Mouse (Mus musculus) stomach, postnatal 0 days (tissue): ENCODE data around the gene Eme2. TPM values are rescaled to one million over a fixed set of nuclear protein-coding genes. Genes with fewer than 3 reads are reported as not detected.

Experiments used
- ATAC-seq: fragments of 200-750 bp; cut with Nextera tagmentation; 2 replicates; pipeline ENCODE4 v1.8.0; 2017; ENCODE audit not compliant: low FRiP score, low TSS enrichment
- DNase-seq: peaks from one replicate; pipeline ENCODE4 v3.0.0-alpha.2; 2016; ENCODE audit warnings: low spot score
- H3K27ac ChIP-seq: fragments of 300-500 bp; sonication (generic); replicated peaks from 2 replicates; pipeline ENCODE4 v1.5.1; 2014; ENCODE audit warnings: mild to moderate bottlenecking, control low read depth
- H3K27me3 ChIP-seq: fragments of 300-500 bp; sonication (generic); 2 replicates; pipeline ENCODE4 v1.6.1; 2014; ENCODE audit warnings: low read length; ENCODE audit not compliant: control insufficient read depth, insufficient read depth
- H3K36me3 ChIP-seq: fragments of 300-500 bp; sonication (generic); 2 replicates; pipeline ENCODE4 v1.6.1; 2014; ENCODE audit warnings: low read length, mixed read lengths; ENCODE audit not compliant: control insufficient read depth, insufficient read depth
- H3K4me1 ChIP-seq: fragments of 300-500 bp; sonication (generic); replicated peaks from 2 replicates; pipeline ENCODE4 v1.6.1; 2014; ENCODE audit warnings: antibody characterized with exemption; ENCODE audit not compliant: control insufficient read depth, insufficient read depth
- H3K4me2 ChIP-seq: fragments of 300-500 bp; sonication (generic); replicated peaks from 2 replicates; pipeline ENCODE4 v1.6.1; 2014; ENCODE audit warnings: low read depth, mild to moderate bottlenecking, control low read depth, moderate library complexity
- H3K4me3 ChIP-seq: fragments of 300-500 bp; sonication (generic); 2 replicates; pipeline ENCODE4 v1.5.1; 2014; ENCODE audit warnings: low read depth, low read length, control low read depth
- H3K9ac ChIP-seq: fragments of 300-500 bp; sonication (generic); 2 replicates; pipeline ENCODE4 v1.6.1; 2014; ENCODE audit warnings: mild to moderate bottlenecking, low read length, control low read depth, mixed read lengths
- H3K9me3 ChIP-seq: fragments of 300-500 bp; sonication (generic); 2 replicates; pipeline ENCODE4 v1.6.1; 2016; ENCODE audit warnings: low read length; ENCODE audit not compliant: control insufficient read depth
- CTCF ChIP-seq: IDR thresholded peaks from 2 replicates; pipeline ENCODE4 v1.5.1; 2016; ENCODE audit warnings: antibody characterized with exemption, low read depth, mild to moderate bottlenecking, moderate library complexity
- EP300 ChIP-seq: optimal IDR thresholded peaks from 2 replicates; pipeline ENCODE3; 2016; ENCODE audit warnings: antibody characterized with exemption
- WGBS: fragments of 180-500 bp; shearing (Covaris S2); extraction: QIAGEN DNeasy Blood & Tissue Kit; methylation state at CpG from one replicate; pipeline ENCODE4 v1.1.7; 2014; 5-methylcytosine and 5-hydroxymethylcytosine counted together
- polyA plus RNA-seq: library from polyadenylated mRNA; unstranded; fragments of >200 nt; fragmentation: Nextera tagmentation; extraction: Ambion mirVana; gene quantifications from 2 replicates; pipeline ENCODE4 v1.2.1, GENCODE M21; 2015

Gene Eme2
- polyA plus RNA-seq, 1 experiment from 2014 or later, result 15.6 TPM

- H3K9ac ChIP-seq, result peak overlapping the region; percentile 53
- TF ChIP-seq EP300, result no peak
- TF ChIP-seq CTCF, result no peak
- H3K27ac ChIP-seq, result peak overlapping the region; percentile 76
- WGBS, result 30% methylated on average over 10 of the region's 10 CpGs
- H3K27me3 ChIP-seq, result no peaks in the 10 kb centered on the region
- DNase-seq (peak; percentile 46), ATAC-seq (peak; percentile 33)
- peak overlapping the region; percentile 27; the same call in 1 of the 2 replicates for H3K4me2 ChIP-seq
- H3K36me3 ChIP-seq, result no peaks in the 10 kb centered on the region
- H3K9me3 ChIP-seq, result no peaks in the 10 kb centered on the region
- no peaks in the 10 kb centered on the region for H3K4me1 ChIP-seq
- no peak overlapping the region for H3K4me3 ChIP-seq
Measured at GRCm38 (mm10) chr17:24877336-24878116, 17.4 kb downstream of the Eme2 start.

DNA sequence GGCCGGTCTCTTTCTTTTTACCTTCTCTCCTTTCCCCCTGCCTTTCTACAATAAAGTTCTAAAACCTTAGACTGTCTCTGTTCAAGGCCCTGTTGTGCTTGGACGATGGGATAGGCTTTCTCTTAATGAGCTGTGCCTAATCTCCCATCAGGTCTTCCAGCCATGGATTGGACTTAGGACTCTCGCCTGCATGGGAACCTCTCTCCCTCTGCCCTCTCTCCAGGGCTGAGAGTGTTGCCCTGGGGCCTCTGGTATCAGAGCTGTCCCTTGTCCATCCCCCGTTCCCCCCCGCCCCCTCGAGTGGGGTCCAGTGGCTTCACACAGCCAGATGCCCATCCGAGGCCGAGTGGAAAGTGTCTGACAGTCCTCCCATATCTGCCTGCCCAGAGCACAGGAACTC is 19.9 kb downstream of the Eme2 start:
- DNase-seq (no peak), ATAC-seq (no peak)
- Histone ChIP-seq H3K4me2 (no peak overlapping the region), H3K27me3 (no peaks in the 10 kb centered on the region), H3K27ac (no peak overlapping the region), H3K9me3 (no peaks in the 10 kb centered on the region), H3K9ac (no peak overlapping the region), H3K4me3 (no peak overlapping the region), H3K4me1 (no peaks in the 10 kb centered on the region), H3K36me3 (no peaks in the 10 kb centered on the region)
- no peak for TF ChIP-seq CTCF
- TF ChIP-seq EP300, result no peak
- WGBS, result 86% methylated on average over 8 of the region's 8 CpGs

DNA sequence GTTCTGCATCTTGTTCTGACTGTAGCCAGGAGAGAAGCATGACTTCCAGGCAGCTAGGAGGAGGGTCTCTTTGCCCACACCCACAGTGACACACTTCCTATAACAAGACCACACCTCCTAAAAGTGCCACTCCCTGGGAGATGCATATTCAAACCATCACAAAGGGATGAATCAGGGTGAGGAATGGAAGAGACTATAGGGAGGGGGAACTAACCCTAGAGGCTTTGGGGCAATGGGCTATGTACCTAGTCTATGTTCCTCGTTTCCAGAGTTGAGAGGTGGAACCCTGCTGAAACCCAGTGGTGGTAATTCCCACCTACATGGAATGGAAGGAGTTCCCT is 20.5 kb downstream of the Eme2 start:
- DNase-seq (no peak), ATAC-seq (no peak)
- Histone ChIP-seq H3K4me1 (no peaks in the 10 kb centered on the region), H3K27ac (no peak overlapping the region), H3K4me3 (no peak overlapping the region), H3K9me3 (no peaks in the 10 kb centered on the region), H3K9ac (no peak overlapping the region), H3K27me3 (no peaks in the 10 kb centered on the region), H3K4me2 (no peak overlapping the region), H3K36me3 (no peaks in the 10 kb centered on the region)
- TF ChIP-seq CTCF (no peak), EP300 (no peak)
- 45% methylated on average over 1 of the region's 1 CpGs for WGBS

DNA sequence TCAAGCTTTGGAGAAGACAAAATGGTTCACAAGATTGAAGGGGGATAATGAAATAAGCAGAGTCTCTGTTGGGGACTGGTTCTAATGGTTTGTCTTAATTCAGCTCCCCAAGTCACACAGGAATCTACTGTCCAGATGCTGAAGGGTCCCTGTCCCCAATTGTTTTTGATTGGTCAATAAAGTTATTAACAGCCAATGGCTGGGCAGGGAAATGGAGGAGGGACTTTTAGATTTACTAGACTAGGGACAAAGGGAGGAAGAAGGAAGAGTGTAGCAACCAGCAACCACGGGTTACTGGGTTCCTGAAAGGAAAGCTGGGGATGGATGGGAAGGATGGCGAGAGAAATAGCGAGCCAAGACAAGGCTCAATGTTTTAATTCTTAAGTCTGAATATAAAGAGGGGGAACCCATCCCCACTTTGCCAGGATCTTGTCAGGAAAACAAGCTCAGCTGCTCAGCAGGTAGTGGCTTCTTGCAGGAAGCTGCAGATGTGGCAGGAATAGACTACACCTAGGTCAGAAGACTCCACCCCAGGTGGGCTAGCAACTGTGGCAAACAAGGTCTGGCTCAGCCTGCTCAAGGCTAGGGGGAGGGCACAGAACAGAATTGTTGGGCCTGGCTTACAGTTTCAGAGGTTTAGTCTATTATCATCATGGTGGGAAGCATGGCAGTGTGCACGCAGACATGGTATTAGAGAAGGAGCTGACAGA is 21.0 kb downstream of the Eme2 start:
- H3K27ac ChIP-seq, result no peak overlapping the region
- H3K4me2 ChIP-seq, result no peak overlapping the region
- DNase-seq (no peak), ATAC-seq (no peak)
- no peak overlapping the region for H3K4me3 ChIP-seq
- TF ChIP-seq CTCF (no peak), EP300 (no peak)
- no peaks in the 10 kb centered on the region for H3K36me3 ChIP-seq
- 52% methylated on average over 4 of the region's 4 CpGs for WGBS
- no peaks in the 10 kb centered on the region for H3K27me3 ChIP-seq
- no peaks in the 10 kb centered on the region for H3K4me1 ChIP-seq
- H3K9me3 ChIP-seq, result no peaks in the 10 kb centered on the region
- no peak overlapping the region for H3K9ac ChIP-seq

DNA sequence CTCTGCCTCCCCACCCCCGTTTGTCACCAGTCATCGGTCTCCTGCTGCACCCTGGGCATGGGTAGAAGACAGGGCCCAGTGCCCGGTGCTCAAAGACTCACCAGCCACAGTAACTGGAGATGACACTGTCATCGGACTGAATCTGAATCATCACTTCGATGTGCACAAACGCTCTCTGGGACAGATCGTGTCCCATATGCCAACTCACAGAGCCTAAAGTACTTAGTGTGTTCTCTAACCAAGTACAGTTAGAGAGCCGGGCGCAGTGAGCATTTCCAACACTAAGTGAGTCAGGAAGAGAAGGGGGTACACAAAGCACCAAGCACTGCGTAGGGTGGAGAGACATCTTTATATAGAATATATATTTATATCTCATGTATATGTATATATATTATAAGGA is 27.0 kb downstream of the Eme2 start:
- H3K27ac ChIP-seq, result no peak overlapping the region
- H3K36me3 ChIP-seq, result 0 out of 2 replicates have a peak, but pooled peaks cover 6% of the 10 kb centered on the region
- 94% methylated on average over 10 of the region's 10 CpGs for WGBS
- H3K27me3 ChIP-seq, result no peaks in the 10 kb centered on the region
- no peak for DNase-seq
- H3K9me3 ChIP-seq, result no peaks in the 10 kb centered on the region
- no peak overlapping the region for H3K9ac ChIP-seq
- no peaks in the 10 kb centered on the region for H3K4me1 ChIP-seq
- no peak overlapping the region for H3K4me3 ChIP-seq
- TF ChIP-seq CTCF (no peak), EP300 (no peak)
- ATAC-seq, result no peak
- no peak overlapping the region for H3K4me2 ChIP-seq

GRCm38 (mm10) chr17:24865776-24866175 is 29.1 kb downstream of the Eme2 start, which contains the start of gene Igfals:
Gene Igfals, plus strand, starts transcription at chr17:24865997.
- peaks cover 14% of the 10 kb centered on the region for H3K36me3 ChIP-seq
- TF ChIP-seq CTCF, result no peak
- no peak for TF ChIP-seq EP300
- WGBS, result 87% methylated on average over 8 of the region's 8 CpGs

More at GRCm38 (mm10) chr17:24865776-24866175, 29.1 kb downstream of the Eme2 start, which contains the start of gene Igfals:
- DNase-seq, result no peak
- Histone ChIP-seq H3K9me3 (no peaks in the 10 kb centered on the region), H3K9ac (no peak within 1 kb of the TSS), H3K27me3 (no peaks in the 10 kb centered on the region), H3K4me3 (no peak within 1 kb of the TSS), H3K4me2 (no peak within 1 kb of the TSS), H3K4me1 (no peaks in the 10 kb centered on the region), H3K27ac (no peak within 1 kb of the TSS)
- ATAC-seq, result no peak
